Mouse (Mus musculus) right cerebral cortex, postnatal 4 days (tissue): Measurements from ENCODE around the gene Enpp6.

Source experiments
- DNase-seq: peaks from one replicate; pipeline ENCODE4 v3.0.0-alpha.2; 2022

The Enpp6 gene

GRCm38 (mm10) chr8:47072001-47072400 is 85.3 kb downstream of the Enpp6 start:
- DNase-seq, result no peak

- no peak for DNase-seq
Observed at GRCm38 (mm10) chr8:47075941-47076555, 89.4 kb downstream of the Enpp6 start.

GRCm38 (mm10) chr8:47080037-47080436 is 93.3 kb downstream of the Enpp6 start:
- DNase-seq, result no peak

- peak; percentile 10 for DNase-seq
Observed at GRCm38 (mm10) chr8:47082201-47083027, 95.7 kb downstream of the Enpp6 start.

- no peak for DNase-seq
Observed at GRCm38 (mm10) chr8:47090021-47090420, 103.3 kb downstream of the Enpp6 start.

- no peak for DNase-seq
Observed at GRCm38 (mm10) chr8:47105617-47106016, 118.9 kb downstream of the Enpp6 start.

- no peak for DNase-seq
Observed at GRCm38 (mm10) chr8:47114133-47114796, 127.6 kb downstream of the Enpp6 start.

GRCm38 (mm10) chr8:47117336-47117735 is 130.6 kb downstream of the Enpp6 start:
- DNase-seq, result no peak

GRCm38 (mm10) chr8:47119895-47120294 is 133.2 kb downstream of the Enpp6 start:
- DNase-seq, result no peak

GRCm38 (mm10) chr8:47128859-47129258 is 142.2 kb downstream of the Enpp6 start:
- DNase-seq, result no peak

GRCm38 (mm10) chr8:47133381-47133780 is 146.7 kb downstream of the Enpp6 start:
- DNase-seq, result no peak

- no peak for DNase-seq
Observed at GRCm38 (mm10) chr8:47134736-47135135, 148.0 kb downstream of the Enpp6 start.

GRCm38 (mm10) chr8:47135586-47135985 is 148.9 kb downstream of the Enpp6 start:
- DNase-seq, result peak; percentile 9

GRCm38 (mm10) chr8:47136047-47136446 is 149.4 kb downstream of the Enpp6 start:
- DNase-seq, result no peak

GRCm38 (mm10) chr8:47145258-47145657 is 158.6 kb downstream of the Enpp6 start:
- DNase-seq, result no peak
